Mouse (Mus musculus): ENCODE measurements around the gene Stam. TPM values are rescaled to one million over a fixed set of nuclear protein-coding genes. Genes with fewer than 3 reads are reported as not detected.
"Not testable (repeated sequence)": the region's sequence is repeated elsewhere in the genome, so short reads cannot be mapped to it uniquely, and the experiment has no call there.

Gene Stam
- polyA plus RNA-seq, 1 experiment = 33.5 TPM

- DNase-seq (ENCODE audit: low spot score) = no peak
Measured at GRCm38 (mm10) chr2:14191601-14192000, 117.7 kb downstream of the Stam start.

- no peak for DNase-seq (ENCODE audit: low spot score)
Measured at GRCm38 (mm10) chr2:14192046-14192445, 118.1 kb downstream of the Stam start.

GRCm38 (mm10) chr2:14198325-14198903, 124.5 kb downstream of the Stam start:
- DNase-seq (ENCODE audit: low spot score) = not testable (repeated sequence)

Other genes with a start within 250 kb of the Stam start
- 137 and 148 TPM in 2 replicates for gene Hacd1, start 18.0 kb upstream of the Stam start, polyA plus RNA-seq (2012; rRNA removed)
- 0.06 and 0.11 TPM in 2 replicates for gene Tmem236, start 100.4 kb downstream of the Stam start, polyA plus RNA-seq (2012; rRNA removed)
- 23.8 and 27.5 TPM in 2 replicates for gene Mrc1, start 155.3 kb downstream of the Stam start, polyA plus RNA-seq (2012; rRNA removed)

Measured in urinary bladder, adult 2 months (tissue).